Mouse (Mus musculus) mesoderm, embryonic 11.5 days (tissue): ENCODE results near the gene Gpr141.
"Not testable (repeated sequence)": the region's sequence is repeated elsewhere in the genome, so short reads cannot be mapped to it uniquely, and the experiment has no call there.

Experiments used
- DNase-seq: peaks from one replicate; pipeline ENCODE4 v3.0.0-alpha.2; 2012; ENCODE audit warnings: low read depth, low spot score

The Gpr141 gene

GRCm38 (mm10) chr13:19824071-19824470 is at the start of gene Gpr141:
TSS of gene Gpr141 (minus strand) at chr13:19824257.
- no peak for DNase-seq

DNA sequence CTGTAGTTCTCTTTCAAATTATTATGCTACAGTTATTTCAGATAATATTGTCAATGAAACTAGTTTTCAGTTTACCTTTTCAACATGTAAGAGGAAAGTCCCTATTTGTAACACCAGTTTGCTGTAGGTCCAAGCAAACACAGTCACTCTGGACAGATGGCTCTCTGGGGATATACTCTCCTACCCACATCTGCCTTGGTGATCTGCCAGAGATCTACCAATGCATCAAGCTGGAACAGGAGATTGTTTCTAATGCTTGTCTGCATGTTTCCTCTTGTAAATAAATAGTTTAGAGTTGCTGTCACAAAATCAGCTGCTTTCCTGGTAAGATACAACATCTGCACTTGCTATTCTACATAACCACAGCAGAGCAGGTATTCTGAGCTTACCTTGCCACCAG is 40.2 kb upstream of the Gpr141 start:
- DNase-seq = no peak

GRCm38 (mm10) chr13:19854629-19855333 is 30.7 kb upstream of the Gpr141 start:
- no peak for DNase-seq

- no peak for DNase-seq
These were observed 30.0 kb upstream of the Gpr141 start for GRCm38 (mm10) chr13:19854049-19854448.

DNA sequence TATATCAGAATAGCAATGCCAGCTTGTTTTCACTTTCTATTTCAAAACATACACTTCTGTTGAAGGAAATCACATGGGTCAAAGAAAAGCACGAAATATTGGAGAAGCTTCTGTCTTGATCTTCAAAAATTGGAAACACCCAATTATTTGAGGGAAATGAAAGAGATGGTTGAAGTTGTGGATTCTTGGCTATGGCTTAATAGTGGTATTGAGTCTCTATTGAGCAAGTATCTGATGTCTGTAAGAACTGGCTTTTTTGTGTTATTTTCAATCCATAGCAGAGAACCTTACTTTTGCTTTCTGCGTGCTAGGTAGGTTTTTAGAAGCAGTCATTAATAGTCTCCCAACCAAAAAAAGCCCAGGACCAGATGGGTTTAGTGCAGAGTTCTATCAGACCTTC is 19.4 kb upstream of the Gpr141 start:
- DNase-seq = no peak

GRCm38 (mm10) chr13:19842707-19843106 is 18.6 kb upstream of the Gpr141 start:
- DNase-seq = no peak

- DNase-seq = no peak
These were observed 17.6 kb upstream of the Gpr141 start for GRCm38 (mm10) chr13:19841615-19842014.

DNA sequence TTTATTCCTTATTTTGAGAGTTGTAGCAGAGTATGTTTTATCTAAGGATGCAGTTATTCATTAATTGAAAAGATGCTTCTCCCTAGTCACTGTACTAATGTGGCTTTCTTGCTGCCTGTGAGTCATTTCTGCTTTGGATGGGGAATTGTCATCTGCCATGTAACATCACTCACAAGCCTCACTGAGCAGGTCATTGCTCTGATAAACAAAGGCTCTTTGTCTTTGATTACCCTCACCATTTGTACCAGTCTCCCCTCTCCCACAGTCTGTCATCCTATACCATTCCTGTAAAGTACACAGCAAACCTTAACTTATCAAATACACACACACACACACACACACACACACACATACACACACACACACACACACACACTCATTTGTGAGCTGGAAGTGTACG is 16.1 kb upstream of the Gpr141 start:
- DNase-seq = no peak

DNA sequence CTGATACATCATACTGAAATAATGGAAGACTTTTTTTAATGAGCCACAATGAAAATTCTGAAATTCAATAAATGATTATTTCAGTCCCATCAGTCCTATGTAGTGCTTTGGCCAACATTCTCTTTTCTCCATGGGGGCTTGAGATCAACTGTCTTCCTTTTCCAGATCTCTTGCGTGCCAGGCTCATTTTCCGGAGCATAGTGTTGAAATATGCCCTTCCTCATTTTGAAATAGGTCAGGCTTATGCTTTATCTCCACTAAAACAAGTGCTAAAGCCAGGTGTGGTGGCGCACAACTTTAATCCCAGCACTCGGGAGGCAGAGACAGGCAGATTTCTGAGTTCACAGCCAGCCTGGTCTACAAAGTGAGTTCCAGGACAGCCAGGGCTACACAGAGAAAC is 6.5 kb upstream of the Gpr141 start:
- no peak for DNase-seq

- no peak for DNase-seq
These were observed 4.0 kb upstream of the Gpr141 start for GRCm38 (mm10) chr13:19828095-19828494.

DNA sequence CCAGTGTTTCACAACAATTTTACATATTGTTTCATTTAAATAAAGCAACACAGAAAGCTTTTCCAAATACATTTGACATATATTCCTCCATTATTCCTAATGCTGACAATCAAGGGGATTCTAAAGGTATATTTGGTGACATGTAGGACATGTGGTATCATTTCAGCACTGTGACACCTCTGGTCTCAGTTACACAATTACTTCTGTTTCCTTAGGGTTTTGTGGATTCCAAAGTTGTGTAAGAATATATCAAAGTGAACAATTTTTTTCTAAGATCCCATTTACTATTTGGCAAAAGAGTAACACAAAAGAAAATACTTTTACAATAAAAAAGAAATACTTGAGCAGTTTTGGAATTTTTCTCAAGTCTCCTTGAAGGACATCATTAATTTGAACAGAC is 2.4 kb downstream of the Gpr141 start:
- no peak for DNase-seq

DNA sequence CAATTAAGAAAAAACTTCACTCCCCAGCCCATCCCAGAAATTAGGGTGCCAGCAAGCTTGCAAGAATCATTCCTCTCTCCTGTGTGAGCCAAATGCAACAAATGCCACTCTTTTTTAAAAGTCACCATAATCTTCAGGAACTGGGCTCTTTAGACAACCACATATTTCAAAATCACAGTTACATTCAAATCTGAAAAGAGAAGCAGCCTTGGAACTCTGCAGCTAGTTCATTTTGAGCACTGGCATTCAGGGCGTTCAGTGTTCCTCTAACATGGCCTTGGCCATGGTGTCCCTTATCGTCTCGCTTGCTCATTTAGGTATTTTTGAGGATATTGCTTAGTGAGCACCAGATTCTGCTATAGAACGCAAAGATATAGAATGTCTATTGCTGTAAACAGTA is 4.1 kb downstream of the Gpr141 start:
- DNase-seq = no peak

DNA sequence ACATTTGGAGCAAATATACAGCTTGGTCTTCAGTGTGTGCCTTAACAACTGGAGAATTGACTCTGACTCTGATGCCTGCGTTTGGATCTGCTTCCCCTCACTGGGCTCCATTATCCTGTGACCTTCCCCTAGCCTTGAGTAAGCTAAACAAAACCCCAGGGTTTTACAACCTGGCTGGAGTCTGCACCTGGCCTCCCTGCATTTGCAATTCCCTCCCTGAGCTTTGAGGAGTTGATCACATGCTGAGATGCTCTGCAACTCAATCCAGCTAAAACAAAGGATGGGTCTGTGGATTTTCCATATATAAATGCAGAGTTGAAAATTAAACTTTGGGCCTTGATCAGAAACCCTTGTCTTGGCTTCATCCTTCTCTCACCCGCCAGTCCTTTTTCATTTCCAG is 4.8 kb downstream of the Gpr141 start:
- DNase-seq = no peak

- DNase-seq = no peak
These were observed 29.1 kb downstream of the Gpr141 start for GRCm38 (mm10) chr13:19794942-19795341.

- no peak for DNase-seq
These were observed 29.6 kb downstream of the Gpr141 start for GRCm38 (mm10) chr13:19794486-19794885.

- no peak for DNase-seq
These were observed 30.3 kb downstream of the Gpr141 start for GRCm38 (mm10) chr13:19793761-19794160.

GRCm38 (mm10) chr13:19787946-19788345 is 36.1 kb downstream of the Gpr141 start:
- DNase-seq = not testable (repeated sequence)

DNA sequence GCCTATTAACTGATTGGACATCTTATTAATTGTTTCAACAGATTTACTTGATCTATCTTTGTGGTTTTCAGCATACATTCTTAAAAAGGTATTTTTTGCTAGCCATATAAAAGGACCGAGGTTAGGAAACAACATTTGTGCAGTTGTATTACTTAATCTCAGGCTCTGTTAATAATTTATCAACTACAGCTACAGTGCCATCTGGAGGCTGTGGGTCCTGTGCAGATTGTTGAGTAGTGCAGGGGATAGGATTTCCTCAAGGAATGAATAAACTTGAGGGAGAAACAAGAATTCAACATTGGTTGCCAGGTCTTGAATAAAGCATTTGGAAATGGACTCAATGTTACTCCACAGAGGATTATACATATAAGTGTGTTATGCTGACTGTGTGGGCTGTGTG is 53.9 kb downstream of the Gpr141 start:
- no peak for DNase-seq

GRCm38 (mm10) chr13:19767202-19767601 is 56.9 kb downstream of the Gpr141 start:
- no peak for DNase-seq

GRCm38 (mm10) chr13:19764276-19764675 is 59.8 kb downstream of the Gpr141 start:
- no peak for DNase-seq

DNA sequence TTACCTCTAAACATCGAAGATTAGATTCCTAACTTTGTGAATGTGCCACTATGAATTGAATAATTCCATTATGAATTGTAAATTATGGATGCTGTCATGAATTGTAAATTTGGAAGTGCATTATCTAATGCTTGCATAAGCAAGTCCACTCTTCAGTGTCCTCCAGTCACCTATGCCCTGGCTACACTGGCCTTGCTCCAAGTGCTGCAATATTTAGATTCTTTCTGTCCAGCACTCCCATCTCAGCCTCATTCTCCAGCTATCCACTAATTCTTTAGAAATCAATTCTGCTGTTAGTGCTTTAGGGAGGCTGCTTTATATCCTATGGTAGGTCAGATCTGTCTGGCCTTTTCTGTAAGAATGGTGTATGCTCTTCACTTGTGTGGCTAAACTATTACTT is 60.8 kb downstream of the Gpr141 start:
- DNase-seq = no peak

DNA sequence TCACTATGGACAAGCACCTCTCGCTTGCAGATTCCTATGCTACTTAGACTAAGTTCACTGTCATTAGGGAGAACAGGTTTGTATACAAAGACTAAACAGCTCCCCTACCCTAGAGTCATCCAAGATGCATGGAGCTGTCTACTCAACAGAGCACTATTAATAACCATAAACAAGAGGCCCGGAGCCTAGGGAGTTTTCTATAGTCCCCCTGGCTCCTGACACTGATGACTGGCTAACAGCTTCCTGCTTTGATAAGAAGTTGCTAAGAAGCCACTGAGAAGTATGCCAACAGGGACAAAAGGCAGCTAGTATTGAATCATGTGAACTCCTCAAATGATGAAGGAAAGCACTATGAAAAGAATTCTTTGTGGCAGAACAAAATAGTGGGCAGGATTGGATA is 78.3 kb downstream of the Gpr141 start:
- DNase-seq = no peak

- DNase-seq = no peak
These were observed 79.5 kb downstream of the Gpr141 start for GRCm38 (mm10) chr13:19744536-19744935.

GRCm38 (mm10) chr13:19734597-19734996 is 89.5 kb downstream of the Gpr141 start:
- DNase-seq = no peak
